Mouse (Mus musculus) c-Kit-positive CD71-positive TER-119-positive erythroid progenitor cells, embryonic 14.5 days (primary cell): ENCODE results near the gene Tpk1.

ENCODE experiments used
- DNase-seq: peaks from one replicate; pipeline ENCODE4 v3.0.0-alpha.2; 2013; ENCODE audit warnings: low spot score

The Tpk1 gene

DNA sequence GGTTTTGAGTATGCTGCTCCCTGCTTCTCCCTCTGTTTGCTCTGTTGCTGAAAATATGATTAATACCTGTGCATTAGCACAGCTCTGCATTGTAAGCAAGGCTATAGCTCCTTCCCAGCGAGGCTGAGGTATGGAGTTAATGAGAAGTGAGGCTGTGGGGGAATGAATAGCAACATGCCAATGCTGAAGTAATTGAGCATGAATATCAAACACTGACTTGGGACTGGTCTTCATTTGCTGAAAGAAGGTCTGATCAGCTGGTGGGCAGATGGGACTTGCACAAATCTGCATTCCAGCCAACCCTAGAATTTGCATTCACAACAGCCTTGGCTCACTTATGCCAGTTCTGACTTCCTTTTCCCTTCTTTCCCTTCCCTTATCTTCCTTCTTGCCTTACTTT is 144.0 kb downstream of the Tpk1 start:
- no peak for DNase-seq

DNA sequence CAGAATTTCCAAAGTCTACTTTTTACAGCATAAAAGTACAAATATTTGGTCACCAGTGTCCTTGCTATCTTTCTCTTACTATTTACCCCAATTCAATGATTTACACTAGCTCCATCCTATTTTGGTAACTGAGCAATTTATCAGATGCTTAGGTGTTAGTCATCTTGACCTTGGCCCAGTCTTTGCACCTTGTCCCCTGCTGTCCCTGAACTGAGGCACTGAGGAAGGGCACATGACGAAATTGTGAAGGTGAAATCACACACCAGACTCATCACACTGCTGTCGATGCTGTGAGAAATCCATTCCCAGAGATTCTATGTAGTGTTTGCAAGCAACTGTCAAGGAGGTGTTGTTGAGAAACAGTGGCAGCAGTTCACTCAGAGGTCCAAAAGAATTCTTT is 145.9 kb downstream of the Tpk1 start:
- DNase-seq = no peak

DNA sequence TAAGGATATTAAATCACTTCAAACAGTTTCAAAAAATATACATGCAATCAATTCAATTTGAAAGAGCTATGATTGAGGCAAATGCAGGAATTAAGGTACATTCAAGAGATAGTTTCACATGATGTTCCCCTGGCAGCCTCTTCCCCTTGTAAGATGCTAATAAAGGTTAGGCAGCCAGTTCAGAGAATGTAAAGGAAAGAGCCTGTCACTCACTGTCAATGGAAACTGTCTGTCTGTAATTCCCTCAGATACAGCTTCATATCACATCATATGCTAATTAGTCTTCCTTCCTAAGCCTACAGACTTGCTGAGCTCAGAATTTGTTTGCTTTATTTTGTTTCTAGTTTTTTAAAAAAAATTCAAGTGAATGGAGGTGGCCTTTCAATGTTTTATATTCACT is 147.7 kb downstream of the Tpk1 start:
- DNase-seq = no peak

DNA sequence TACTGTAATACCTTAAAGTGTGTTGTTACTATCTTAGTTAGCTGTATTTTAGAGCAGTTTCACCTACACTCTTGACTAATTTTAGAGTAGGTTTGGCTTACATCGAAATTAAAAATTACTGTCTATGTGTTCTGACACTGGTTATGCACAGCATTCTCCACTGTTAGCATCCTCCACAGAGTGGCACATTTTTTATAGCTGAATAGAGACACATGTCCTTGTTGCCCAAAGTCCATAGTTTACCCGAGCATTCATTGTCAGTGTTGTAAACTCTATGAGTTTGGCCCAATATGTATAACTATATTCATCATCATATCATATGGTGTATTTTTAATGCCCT is 148.8 kb downstream of the Tpk1 start:
- no peak for DNase-seq

DNA sequence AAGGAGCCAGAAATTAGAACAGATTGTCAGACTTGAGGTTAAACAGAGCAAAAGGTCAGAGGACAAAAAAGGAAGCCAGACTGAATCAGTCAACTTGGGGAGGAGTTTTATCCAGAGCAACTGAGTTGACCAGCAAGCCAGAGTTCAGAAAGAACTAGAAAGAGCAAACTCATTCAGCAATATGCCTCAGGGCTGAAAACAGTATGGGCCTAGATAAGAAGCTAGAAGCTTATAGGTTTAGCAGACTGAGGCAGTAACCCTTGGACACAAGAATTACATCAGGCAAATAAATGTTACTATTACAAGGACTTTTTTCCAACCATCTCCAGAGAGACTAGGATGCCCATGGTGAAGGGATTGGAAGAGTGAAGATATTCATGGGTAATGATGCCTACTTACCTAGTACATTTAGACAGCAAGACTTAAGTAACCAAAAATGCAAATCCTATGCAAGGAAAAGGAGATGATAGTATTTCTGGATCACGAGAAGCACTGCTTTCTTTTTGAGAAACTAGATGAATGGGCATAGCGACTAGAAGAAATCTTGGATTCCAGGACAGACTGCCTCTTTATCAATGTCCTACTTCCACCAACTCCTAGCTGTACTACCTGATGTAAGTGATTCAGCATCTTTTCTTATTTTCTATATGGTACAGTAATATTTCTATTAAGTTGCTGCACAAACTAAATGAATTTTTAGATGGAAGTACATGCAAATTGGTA is 149.3 kb downstream of the Tpk1 start:
- DNase-seq = no peak

DNA sequence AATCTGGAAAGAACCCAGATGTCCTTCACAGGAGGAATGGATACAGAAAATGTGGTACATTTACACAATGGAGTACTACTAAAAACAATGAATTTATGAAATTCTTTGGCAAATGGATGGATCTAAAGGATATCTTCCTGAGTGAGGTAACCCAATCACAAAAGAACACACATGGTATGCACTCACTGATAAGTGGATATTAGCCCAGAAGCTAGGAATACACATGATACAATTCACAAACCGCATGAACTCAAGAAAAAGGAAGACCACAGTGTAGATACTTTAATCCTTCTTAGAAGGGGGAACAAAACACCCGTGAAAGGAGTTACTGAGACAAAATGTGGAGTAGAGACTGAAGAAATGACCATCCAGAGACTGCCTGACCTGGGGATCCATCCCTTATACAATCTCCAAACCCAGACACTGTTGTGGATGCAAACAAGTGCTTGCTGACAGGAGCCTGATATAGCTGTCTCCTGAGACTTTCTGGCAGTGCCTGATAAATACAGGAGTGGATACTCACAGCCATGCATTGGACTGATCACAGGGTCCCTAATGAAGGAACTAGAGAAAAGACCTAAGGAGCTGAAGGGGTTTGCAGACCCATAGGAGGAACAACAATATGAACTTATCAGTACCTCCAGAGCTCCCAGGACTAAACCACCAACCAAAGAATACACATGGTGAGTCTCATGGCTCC is 159.2 kb downstream of the Tpk1 start:
- DNase-seq = peak; percentile 59

DNA sequence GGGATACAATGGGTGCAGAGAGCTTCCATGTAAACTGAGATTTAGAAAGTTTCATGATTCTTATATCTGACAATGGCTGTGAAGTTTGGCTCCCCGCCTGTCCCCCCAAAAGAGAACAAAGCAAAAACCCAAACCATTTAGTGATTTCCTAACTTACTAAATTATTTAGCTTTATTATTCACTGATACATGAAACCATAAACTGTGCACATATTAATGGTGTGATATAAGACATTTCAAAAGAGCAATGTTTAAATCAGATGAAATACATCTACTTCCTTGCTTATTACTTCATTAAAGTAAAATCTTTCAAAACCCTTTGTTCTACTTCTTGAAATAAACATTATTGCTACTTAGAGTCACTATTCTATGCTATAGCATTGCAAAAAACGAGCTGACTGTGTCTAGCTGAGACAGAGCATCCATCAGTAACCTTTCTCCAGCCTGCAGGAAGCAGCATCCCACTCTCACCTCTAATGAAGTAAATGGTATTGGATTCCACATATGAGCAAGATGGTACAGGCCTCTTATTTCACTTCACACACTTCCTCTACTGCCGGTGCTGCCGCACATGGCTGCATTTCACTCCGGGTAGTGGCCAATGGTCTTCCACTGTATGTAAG is 161.4 kb downstream of the Tpk1 start:
- no peak for DNase-seq

DNA sequence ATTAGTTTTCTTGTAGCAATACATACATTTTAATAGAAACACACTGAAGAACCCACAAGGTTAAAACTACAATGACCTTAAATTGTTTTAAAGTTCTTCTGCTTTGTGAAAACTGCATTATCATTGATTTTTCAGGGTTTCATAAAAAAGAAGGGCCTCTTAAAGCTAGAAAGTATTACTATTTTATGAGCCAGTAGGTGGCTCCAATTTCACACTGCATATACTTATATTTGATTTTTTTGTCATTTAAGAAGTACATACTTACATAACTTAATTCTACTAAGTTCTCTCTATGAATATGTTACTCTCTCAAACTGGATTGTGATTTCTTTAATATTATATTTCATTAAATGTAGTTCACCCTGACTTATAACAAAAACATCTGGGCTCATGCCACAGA is 173.7 kb downstream of the Tpk1 start:
- no peak for DNase-seq

DNA sequence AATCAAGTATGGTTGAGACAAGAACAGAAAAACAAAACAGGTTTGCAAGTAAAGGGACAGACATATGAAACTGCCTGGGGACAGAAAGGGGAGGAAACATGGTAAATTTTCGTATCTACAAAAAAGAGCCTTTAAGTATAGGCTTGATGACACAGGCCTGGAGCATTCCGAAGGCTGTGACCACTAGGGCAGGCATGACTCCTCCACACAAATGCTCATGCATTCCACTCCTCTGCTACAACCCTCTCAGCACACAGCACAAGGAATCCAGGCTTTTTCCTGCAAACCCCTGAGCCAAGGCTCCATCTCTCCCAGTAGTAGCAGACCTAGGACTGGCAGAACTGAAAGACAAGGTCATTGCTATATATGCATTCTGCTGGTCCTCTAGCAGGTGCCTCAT is 179.4 kb downstream of the Tpk1 start:
- DNase-seq = no peak

DNA sequence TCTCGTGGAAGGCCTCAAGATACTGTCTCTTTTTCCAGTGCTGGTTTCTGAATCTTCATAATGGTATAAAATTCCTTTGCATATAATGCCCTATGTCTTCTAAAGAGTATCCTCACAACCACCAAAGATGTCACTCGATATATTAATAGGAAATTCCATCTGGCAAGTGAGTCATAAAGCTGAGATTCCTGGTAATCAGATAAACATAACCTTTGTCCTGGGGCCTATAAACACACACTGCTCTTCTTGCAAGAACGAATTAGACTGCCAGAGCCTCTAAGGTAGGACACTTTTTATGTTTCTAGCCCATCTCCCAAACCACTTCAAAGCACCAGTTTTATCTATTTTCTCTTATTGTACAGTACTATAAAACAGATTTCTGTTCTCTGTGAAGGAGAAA is 185.4 kb downstream of the Tpk1 start:
- no peak for DNase-seq

DNA sequence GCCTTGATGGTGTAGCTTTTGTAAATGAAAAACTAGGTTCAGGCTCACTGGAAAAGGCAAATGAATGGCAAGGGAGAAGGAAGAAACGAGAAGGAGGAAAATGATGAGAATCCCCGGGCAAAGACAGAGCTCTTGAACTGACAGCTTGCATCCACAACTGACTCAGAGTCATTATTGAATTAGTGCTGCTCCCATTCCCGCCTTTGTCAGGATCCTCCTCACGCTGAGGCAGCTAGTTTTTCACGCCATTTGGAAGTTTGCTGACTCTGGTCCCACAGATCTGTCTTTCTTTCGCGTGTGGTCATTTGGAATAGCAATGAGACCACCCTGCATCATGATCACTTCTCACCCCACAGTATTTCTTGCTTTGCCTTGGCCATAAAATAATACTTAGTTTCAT is 187.3 kb downstream of the Tpk1 start:
- no peak for DNase-seq

DNA sequence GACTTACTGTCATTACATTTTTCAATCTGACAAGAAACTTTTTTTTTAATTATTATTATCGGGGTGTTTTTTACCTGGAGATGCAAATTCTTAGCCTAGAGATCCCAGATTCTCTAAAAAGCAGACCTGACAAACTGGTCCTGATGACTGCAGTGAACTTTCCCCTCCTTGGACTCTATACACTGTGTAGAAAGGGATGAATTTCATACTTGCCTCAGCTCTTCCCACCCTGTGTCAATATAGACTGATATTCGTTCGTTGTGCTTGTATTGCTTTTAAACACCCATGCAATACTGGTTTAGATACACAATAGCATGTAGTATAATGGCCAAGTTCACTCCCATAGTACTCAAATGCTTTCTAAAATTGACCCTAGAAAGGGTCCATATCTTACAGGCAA is 189.7 kb downstream of the Tpk1 start:
- DNase-seq = no peak

DNA sequence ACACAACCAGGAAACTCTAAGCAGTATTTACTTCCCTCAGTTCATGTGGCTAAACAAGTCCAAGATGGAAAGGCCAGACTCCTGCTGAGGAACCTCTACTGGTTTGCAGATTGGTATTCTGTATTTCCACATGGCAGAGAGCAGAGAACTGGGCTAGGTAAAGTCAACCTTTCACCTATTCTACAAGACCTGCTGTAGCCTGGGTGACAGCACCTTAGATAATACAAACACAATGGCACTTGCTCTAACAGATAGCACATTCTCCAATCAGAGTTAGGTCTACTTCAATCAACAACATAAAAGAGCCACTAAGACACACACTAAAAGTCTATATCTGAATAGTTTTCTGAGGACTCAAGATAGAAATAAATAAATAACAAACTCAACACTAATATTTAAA is 190.2 kb downstream of the Tpk1 start:
- no peak for DNase-seq

DNA sequence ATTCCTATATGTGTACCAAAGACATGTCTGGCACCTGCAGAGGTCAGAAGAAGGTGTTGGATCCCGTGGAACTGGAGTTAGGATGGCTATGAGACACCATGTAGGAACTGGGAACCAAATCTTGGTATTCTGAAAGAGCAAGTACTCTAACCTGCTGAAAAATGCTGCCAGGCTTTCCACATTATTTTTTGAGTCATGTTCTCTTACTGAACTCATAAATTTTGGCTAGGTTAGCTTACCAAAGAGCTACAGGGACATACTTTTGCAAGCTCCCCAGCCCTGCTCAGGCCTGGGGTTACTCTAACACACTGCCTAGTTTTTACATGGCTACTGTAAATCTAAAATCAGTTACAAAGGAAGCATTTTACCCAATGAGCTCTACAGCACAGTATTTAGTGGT is 194.5 kb downstream of the Tpk1 start:
- DNase-seq = no peak

DNA sequence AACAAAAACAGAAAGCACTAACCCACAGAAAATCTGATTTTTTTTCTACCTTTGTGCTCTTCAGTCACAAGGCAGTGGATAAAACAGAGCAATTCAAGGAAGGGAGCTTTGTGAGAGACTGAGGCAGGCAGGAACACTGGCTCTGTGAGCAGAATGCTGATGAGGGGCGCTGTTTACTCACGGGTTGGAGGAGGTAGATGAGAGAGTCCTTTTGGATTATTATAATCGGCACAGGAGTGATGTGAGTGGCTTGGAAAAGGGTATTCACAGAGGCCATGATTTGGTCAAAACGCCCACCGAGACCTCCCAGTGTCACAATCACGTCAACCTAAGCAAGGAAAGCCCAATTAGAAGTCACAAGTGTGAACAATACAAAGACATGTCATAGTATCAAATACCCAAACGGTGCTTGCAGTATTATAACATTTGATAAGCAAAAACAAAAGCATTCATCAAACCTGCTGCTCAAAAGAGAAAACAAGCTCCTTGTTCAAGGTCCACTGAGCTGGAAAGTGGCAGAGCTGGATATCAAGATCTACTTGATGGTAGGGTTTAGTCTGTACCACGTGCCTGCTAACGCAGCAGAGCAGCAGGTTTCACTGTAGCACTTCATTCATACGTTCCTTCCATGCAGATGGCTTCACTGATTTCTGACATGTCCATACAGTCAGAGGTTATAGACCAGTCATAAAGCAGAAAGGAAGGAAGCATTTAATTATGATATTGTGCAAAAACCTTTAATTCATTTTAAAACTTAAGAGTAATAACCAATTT is 197.1 kb downstream of the Tpk1 start:
- DNase-seq = no peak

DNA sequence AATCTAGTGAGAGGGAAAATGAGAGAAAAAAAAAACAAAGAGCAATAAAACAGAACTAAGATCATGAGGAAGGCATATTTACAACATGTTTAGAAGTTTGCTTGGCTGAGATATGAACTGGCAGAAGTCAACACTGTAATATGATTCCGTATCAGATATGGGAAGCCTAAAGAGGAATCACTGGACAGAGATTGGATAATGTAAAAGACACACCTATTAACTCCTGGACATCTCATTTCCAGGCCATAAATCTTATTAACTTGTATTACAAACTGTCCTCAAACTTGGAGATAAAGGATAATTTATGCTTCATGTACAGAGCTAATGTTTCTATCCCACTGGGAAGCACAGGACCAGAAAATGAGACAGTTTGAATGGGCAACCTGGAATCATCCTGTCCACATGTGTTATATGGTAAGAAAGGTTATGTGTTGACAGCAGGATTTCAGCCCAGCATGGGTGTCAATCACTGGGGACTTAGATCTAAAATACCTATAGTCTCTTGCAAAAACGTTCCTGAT is 203.2 kb downstream of the Tpk1 start:
- no peak for DNase-seq

DNA sequence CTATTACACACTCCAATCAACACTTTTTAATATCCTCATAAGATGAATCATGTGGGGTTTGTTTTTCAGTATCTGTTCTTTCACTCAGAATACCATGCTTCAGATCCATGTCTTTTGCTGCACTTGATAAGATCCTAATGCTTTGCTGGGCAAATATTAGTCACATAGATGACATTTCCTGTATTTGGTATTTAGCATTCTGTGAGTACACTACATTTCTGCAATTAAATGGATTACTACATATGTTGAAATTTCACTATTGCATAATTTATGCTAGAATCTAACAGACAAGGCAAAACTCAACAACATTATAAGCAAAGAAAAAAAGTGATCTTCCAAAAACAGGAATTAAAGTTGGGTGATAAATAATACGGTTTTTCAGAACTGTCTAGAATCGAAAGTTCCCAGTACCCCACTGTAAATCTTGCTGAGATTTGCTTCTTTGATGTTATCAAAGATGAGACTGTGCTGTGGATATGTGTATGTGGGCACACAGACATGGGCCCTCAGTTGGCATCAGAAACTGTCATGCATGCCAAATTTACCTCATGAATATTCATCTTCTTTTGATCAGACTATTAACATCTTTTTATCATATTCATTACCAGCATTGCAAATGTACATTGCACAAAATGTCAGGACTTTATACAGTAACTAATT is 203.8 kb downstream of the Tpk1 start:
- no peak for DNase-seq

DNA sequence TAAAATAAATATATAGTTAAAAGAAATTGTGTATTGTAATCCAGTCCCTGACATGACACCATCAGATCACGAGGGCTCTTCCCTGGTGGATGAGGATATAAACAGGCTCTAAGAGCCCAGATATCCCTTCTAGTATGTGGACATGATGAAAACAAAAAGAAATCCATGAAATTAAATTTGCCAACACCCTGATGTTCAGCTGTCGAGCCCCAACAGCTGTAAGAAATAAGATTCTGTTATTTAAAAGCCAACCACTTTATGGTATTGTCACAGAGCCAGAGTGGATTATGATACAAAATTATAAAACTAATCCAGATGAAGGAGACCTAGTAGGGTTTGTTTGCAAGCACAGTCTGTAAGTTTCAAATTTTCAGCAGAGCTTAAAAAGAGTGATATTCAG is 207.0 kb downstream of the Tpk1 start:
- DNase-seq = no peak

DNA sequence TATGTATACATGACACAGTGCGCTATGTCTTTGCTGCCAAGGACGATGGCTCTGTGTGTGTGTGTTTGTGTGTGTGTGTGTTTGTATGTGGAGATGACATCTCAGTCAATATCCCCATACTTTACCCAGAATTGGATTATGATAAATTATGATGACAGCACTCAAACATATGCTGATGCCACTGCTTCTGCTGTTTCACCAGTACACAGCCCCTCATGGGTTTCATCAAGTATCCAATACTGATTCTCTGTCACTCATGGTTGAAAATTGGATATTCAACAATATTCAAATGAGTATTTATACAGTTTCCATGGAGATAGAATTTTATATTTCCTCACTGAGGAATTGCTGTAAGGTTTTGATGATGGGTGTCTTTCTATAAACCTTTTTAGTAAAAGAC is 208.1 kb downstream of the Tpk1 start:
- DNase-seq = no peak

DNA sequence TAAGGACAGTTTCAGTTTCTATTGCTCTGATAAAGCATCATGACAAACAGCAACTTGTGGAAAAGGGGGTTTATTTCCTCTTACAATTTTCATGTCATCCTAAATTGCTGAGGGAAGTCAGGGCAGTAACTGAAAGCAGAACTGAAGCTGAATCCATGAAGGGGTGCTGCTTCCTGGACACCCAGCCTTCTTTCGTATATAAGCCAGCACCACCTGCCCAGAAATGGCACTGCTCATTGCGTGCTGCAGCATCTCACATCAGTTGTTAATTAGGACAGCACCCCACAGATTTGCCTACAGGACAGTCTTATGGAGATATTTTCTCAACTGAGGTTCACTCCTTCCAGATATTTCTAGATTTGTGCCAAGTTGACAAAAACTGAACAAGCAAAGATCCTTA is 216.6 kb downstream of the Tpk1 start:
- DNase-seq = no peak

DNA sequence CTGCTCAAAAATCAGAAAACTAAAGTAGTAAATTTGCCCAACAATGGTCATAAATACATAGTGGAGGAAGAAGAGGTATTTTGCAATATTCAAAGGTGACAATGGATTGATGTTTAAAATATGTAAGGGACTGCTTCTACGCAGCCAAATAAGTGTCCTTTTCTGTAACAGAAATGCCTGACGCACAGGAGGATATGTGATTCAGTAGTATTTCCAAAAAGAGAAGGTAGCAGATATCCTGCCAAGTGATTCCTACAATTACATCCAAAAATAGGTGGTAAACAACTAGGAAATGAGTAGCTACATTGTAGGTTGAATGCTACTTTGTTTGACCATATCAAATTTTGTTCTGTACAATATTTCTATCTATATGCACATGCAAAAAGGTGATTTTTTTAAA is 220.2 kb downstream of the Tpk1 start:
- DNase-seq = no peak

DNA sequence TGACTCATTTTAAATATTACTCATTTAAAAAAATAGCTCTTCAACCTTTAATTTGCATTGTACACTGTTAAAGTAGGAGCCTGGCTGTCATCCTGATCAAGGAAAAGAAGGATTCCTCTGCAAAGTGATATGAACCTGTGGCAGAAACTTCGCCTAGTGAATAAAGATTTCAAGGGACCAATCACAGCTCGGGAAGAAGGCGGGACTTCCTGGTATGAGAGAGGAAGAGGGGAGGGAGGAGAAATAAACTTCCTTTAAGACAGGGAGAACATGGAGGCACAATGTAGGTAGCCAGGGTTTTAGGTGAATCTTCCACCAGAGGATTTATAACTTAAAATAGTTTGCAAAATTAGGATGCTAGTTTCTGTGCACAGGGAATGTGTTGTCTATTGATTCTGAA is 223.9 kb downstream of the Tpk1 start:
- no peak for DNase-seq
